Mouse (Mus musculus): ENCODE data around the gene Irf7. TPM values are rescaled to one million over a fixed set of nuclear protein-coding genes. Genes with fewer than 3 reads are reported as not detected.

Gene Irf7
- total and polyA plus RNA-seq, 2 experiments from 2014 or later, result 7.5 to 10.0 TPM

DNA sequence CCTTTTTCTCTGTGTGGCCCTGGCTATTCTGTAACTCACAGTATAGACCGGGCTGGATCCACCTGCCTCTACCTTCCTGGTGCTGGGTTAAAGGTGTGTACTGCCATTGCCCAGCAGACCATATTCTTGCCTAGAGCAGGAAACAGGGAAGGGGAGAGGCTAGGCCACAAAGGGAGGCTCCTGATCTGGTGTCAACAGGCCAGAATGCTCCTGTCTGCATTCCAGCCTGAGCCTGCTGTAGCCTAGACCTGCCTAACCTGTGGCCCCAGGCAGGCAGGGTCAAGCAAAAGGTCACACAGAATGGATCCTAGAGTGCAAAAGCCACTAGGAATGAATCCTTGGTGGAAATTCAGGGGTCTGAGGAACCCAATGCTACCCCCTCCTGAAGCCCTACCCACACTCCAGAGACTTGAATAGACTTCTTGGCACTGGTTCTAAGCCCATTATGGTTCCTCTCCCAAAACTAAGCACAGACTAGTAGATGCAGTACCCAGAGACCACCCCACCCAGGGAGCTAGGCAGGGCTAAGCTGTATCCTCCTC is 46.7 kb downstream of the Irf7 start:
- Histone ChIP-seq H3K27me3 (ENCODE audit: control insufficient read depth, insufficient read depth, low read length) (no peaks in the 10 kb centered on the region), H3K4me3 (ENCODE audit: low read depth, low read length) (no peak overlapping the region), H3K36me3 (replicated peaks; ENCODE audit: control insufficient read depth, insufficient read depth, low read length) (no peaks in the 10 kb centered on the region), H3K9ac (replicated peaks; ENCODE audit: low read depth, low read length) (no peak overlapping the region), H3K27ac (ENCODE audit: low read depth) (no peak overlapping the region), H3K9me3 (replicated peaks; ENCODE audit: control insufficient read depth, low read length) (no peaks in the 10 kb centered on the region), H3K4me1 (ENCODE audit: control insufficient read depth, insufficient read depth) (peaks cover 36% of the 10 kb centered on the region), H3K4me2 (ENCODE audit: low read depth, low read length) (no peak overlapping the region)
- no peak for ATAC-seq (ENCODE audit: insufficient read depth, low read depth)
- DNase-seq (ENCODE audit: low spot score), result no peak
- TF ChIP-seq EP300 (IDR thresholded peaks at IDR 0.05; ENCODE audit: low read depth) (no peak), CTCF (IDR thresholded peaks at IDR 0.05; ENCODE audit: low read depth) (no peak)
- 95% methylated on average over 1 of the region's 1 CpGs for WGBS

- H3K9me3 ChIP-seq (replicated peaks; ENCODE audit: control insufficient read depth, low read length), result no peaks in the 10 kb centered on the region
- H3K27me3 ChIP-seq (ENCODE audit: control insufficient read depth, insufficient read depth, low read length), result no peaks in the 10 kb centered on the region
- ATAC-seq (ENCODE audit: insufficient read depth, low read depth) (no peak), DNase-seq (ENCODE audit: low spot score) (no peak)
- no peak for TF ChIP-seq EP300 (IDR thresholded peaks at IDR 0.05; ENCODE audit: low read depth)
- TF ChIP-seq CTCF (IDR thresholded peaks at IDR 0.05; ENCODE audit: low read depth), result no peak
- no peak overlapping the region for H3K4me2 ChIP-seq (ENCODE audit: low read depth, low read length)
- H3K9ac ChIP-seq (replicated peaks; ENCODE audit: low read depth, low read length), result no peak overlapping the region
- 94% methylated on average over 5 of the region's 5 CpGs for WGBS
- no peak overlapping the region for H3K4me3 ChIP-seq (ENCODE audit: low read depth, low read length)
- H3K36me3 ChIP-seq (replicated peaks; ENCODE audit: control insufficient read depth, insufficient read depth, low read length), result no peaks in the 10 kb centered on the region
- H3K4me1 ChIP-seq (ENCODE audit: control insufficient read depth, insufficient read depth), result peaks cover 36% of the 10 kb centered on the region
- H3K27ac ChIP-seq (ENCODE audit: low read depth), result no peak overlapping the region
Measured at GRCm38 (mm10) chr7:141218557-141219133, 47.6 kb downstream of the Irf7 start.

GRCm38 (mm10) chr7:141218141-141218540 is 48.1 kb downstream of the Irf7 start:
- no peaks in the 10 kb centered on the region for H3K36me3 ChIP-seq (replicated peaks; ENCODE audit: control insufficient read depth, insufficient read depth, low read length)
- no peak overlapping the region for H3K27ac ChIP-seq (ENCODE audit: low read depth)
- DNase-seq (ENCODE audit: low spot score) (no peak), ATAC-seq (ENCODE audit: insufficient read depth, low read depth) (no peak)
- peaks cover 35% of the 10 kb centered on the region for H3K4me1 ChIP-seq (ENCODE audit: control insufficient read depth, insufficient read depth)
- TF ChIP-seq EP300 (IDR thresholded peaks at IDR 0.05; ENCODE audit: low read depth) (no peak), CTCF (IDR thresholded peaks at IDR 0.05; ENCODE audit: low read depth) (no peak)
- H3K9me3 ChIP-seq (replicated peaks; ENCODE audit: control insufficient read depth, low read length), result no peaks in the 10 kb centered on the region
- no peak overlapping the region for H3K4me3 ChIP-seq (ENCODE audit: low read depth, low read length)
- 78% methylated on average over 3 of the region's 3 CpGs for WGBS
- H3K4me2 ChIP-seq (ENCODE audit: low read depth, low read length), result no peak overlapping the region
- H3K9ac ChIP-seq (replicated peaks; ENCODE audit: low read depth, low read length), result no peak overlapping the region
- no peaks in the 10 kb centered on the region for H3K27me3 ChIP-seq (ENCODE audit: control insufficient read depth, insufficient read depth, low read length)

- H3K9me3 ChIP-seq (replicated peaks; ENCODE audit: control insufficient read depth, low read length), result no peaks in the 10 kb centered on the region
- no peaks in the 10 kb centered on the region for H3K27me3 ChIP-seq (ENCODE audit: control insufficient read depth, insufficient read depth, low read length)
- no peak overlapping the region for H3K9ac ChIP-seq (replicated peaks; ENCODE audit: low read depth, low read length)
- ATAC-seq (ENCODE audit: insufficient read depth, low read depth) (no peak), DNase-seq (ENCODE audit: low spot score) (no peak)
- H3K27ac ChIP-seq (ENCODE audit: low read depth), result no peak overlapping the region
- peaks cover 29% of the 10 kb centered on the region for H3K4me1 ChIP-seq (ENCODE audit: control insufficient read depth, insufficient read depth)
- no peak overlapping the region for H3K4me2 ChIP-seq (ENCODE audit: low read depth, low read length)
- H3K36me3 ChIP-seq (replicated peaks; ENCODE audit: control insufficient read depth, insufficient read depth, low read length), result no peaks in the 10 kb centered on the region
- WGBS, result 93% methylated on average over 17 of the region's 17 CpGs
- no peak overlapping the region for H3K4me3 ChIP-seq (ENCODE audit: low read depth, low read length)
- TF ChIP-seq EP300 (IDR thresholded peaks at IDR 0.05; ENCODE audit: low read depth), result no peak
- no peak for TF ChIP-seq CTCF (IDR thresholded peaks at IDR 0.05; ENCODE audit: low read depth)
Measured at GRCm38 (mm10) chr7:141217343-141218013, 48.8 kb downstream of the Irf7 start.

DNA sequence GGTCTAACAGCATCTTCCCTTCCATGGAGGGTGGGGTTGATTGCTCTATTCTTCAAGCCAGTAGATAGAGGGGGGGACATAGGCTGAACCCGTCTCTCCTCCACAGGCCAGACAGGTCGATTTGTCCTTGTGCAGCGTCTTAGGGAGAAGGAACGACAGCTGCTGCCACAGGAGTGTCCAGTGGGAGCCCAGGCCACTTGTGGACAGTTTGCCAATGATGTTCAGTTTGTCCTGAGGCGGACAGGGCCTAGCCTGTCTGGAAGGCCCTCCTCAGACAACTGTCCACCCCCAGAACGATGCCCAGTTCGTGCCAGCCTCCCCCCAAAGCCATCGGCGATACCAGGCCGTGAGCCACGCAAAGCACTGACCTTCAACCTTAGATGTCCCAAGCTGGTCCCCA is 49.4 kb downstream of the Irf7 start:
- Histone ChIP-seq H3K4me1 (ENCODE audit: control insufficient read depth, insufficient read depth) (peaks cover 24% of the 10 kb centered on the region), H3K36me3 (replicated peaks; ENCODE audit: control insufficient read depth, insufficient read depth, low read length) (no peaks in the 10 kb centered on the region), H3K4me2 (ENCODE audit: low read depth, low read length) (peak overlapping the region; percentile 90; the same call in 1 of the 2 replicates), H3K27ac (ENCODE audit: low read depth) (no peak overlapping the region), H3K4me3 (ENCODE audit: low read depth, low read length) (no peak overlapping the region), H3K9me3 (replicated peaks; ENCODE audit: control insufficient read depth, low read length) (no peaks in the 10 kb centered on the region), H3K27me3 (ENCODE audit: control insufficient read depth, insufficient read depth, low read length) (no peaks in the 10 kb centered on the region), H3K9ac (replicated peaks; ENCODE audit: low read depth, low read length) (0 out of 2 replicates have a peak overlapping the region, but pooled peaks have one; percentile 49)
- DNase-seq (ENCODE audit: low spot score) (no peak), ATAC-seq (ENCODE audit: insufficient read depth, low read depth) (no peak)
- WGBS, result 91% methylated on average over 11 of the region's 11 CpGs
- TF ChIP-seq CTCF (IDR thresholded peaks at IDR 0.05; ENCODE audit: low read depth) (no peak), EP300 (IDR thresholded peaks at IDR 0.05; ENCODE audit: low read depth) (no peak)

Measured in heart, postnatal 0 days (tissue).